Mouse (Mus musculus) layer of hippocampus, postnatal 25 days (tissue): ENCODE results near the gene Gpr156. TPM values are rescaled to one million over a fixed set of nuclear protein-coding genes. Genes with fewer than 3 reads are reported as not detected.
"Not testable (repeated sequence)": the region's sequence is repeated elsewhere in the genome, so short reads cannot be mapped to it uniquely, and the experiment has no call there.

ENCODE experiments used
- DNase-seq, 2 experiments: peaks; one replicate each; pipeline ENCODE4 v3.0.0; 2022; ENCODE audit warnings: mixed read lengths in 2 of 2, low spot score in 1 of 2; ENCODE audit errors: extremely low spot score in 1 of 2
- total RNA-seq, 2 experiments: library from RNA; stranded (reverse); gene quantifications; 2 replicates each; pipeline ENCODE4 v1.2.3; 2021

Gpr156 gene
- total RNA-seq, 2 experiments from 2014 or later, result 0.76 to 0.77 TPM

- no peak for DNase-seq
Measured at GRCm38 (mm10) chr16:37953991-37954942, 38.0 kb downstream of the Gpr156 start.

GRCm38 (mm10) chr16:37955336-37955917 lies 39.1 kb downstream of the Gpr156 start:
- no peak for DNase-seq

DNA sequence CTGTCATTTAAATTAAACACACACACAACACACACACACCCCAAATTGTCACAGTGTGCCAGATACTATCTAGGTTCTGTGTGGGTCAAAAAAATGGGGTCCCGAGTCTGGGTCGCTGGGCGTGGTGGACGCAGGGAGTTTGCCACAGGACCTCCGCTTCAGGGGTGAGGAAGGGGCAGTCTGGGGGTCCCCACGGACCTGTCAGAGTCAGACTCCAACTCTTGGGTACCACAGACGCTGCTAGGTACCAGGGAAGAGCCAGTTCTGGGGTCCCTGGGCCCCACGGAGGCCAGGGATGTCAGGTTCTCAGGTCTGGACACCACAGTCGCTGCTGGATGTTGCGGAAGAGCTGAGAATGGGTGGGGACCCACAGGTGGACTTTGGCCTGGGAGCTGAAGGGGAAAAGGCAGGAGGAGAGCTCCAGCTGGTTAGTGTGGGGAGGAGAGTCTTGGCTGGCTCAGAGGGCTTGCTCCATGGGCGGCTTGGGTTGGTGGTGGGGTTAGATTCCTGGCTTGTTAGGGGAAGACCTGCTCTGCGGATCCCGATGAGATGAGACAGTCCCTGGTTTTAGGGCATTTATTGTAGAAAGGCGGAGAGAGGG lies 39.9 kb downstream of the Gpr156 start:
- no peak for DNase-seq

- no peak for DNase-seq
Measured at GRCm38 (mm10) chr16:37956751-37957150, 40.5 kb downstream of the Gpr156 start.

DNA sequence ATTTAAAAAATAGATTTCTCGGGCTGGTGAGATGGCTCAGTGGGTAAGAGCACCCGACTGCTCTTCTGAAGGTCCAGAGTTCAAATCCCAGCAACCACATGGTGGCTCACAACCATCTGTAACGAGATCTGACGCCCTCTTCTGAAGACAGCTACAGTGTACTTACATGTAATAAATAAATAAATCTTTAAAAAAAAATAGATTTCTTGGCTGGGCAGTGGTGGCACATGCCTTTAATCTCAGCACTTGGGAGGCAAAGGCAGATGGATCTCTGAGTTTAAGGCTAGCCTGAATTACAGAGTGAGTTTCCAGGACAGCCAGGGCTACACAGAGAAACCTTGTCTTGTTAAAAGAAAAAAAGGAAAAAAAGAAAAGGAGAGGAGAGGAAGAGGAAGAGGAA lies 46.4 kb downstream of the Gpr156 start:
- not testable (repeated sequence) for DNase-seq

- no peak for DNase-seq
Measured at GRCm38 (mm10) chr16:37963331-37964281, 47.3 kb downstream of the Gpr156 start.

- no peak for DNase-seq
Measured at GRCm38 (mm10) chr16:37964380-37965070, 48.2 kb downstream of the Gpr156 start.

GRCm38 (mm10) chr16:37966871-37967270 lies 50.6 kb downstream of the Gpr156 start:
- no peak for DNase-seq

DNA sequence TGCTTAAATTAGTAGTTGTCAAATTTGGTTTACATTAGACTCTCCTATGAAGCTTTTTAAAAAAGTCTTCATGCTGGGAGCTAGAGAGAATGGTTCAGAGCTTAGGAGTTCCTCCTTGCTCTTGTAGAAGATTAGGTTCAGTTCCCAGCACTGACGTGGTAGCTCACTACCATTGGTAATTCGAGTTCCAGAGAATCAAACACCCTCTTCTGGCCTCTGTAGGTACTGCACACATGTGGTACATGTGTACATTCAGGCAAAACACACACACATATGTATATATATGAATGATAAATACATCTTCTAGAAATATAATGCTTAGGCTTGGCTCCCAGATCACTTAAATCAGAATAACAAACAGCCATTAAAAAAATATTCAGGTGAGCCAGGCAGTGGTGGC lies 51.1 kb downstream of the Gpr156 start:
- no peak for DNase-seq

- no peak for DNase-seq
Measured at GRCm38 (mm10) chr16:37971522-37971921, 55.2 kb downstream of the Gpr156 start.

GRCm38 (mm10) chr16:37972357-37972756 lies 56.1 kb downstream of the Gpr156 start:
- DNase-seq, result no peak

DNA sequence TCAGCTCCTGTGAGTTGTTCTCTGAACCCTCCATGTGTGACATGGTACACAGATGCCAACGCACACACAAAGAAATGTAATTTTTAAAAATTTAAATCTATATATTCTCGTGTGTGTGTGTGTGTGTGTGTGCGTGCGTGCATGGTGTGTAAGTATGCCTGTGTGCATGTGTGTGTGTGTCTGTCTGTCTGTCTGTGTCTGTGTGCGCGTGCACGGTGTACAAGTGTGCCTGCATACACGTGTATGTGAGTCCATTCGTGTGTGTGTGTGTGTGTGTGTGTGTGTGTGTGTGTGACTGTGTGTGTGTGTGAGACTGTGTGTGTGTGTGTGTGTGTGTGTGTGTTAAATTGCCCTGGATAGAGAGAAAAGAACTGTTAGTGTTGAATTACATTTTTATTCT lies 56.9 kb downstream of the Gpr156 start:
- not testable (repeated sequence) for DNase-seq

DNA sequence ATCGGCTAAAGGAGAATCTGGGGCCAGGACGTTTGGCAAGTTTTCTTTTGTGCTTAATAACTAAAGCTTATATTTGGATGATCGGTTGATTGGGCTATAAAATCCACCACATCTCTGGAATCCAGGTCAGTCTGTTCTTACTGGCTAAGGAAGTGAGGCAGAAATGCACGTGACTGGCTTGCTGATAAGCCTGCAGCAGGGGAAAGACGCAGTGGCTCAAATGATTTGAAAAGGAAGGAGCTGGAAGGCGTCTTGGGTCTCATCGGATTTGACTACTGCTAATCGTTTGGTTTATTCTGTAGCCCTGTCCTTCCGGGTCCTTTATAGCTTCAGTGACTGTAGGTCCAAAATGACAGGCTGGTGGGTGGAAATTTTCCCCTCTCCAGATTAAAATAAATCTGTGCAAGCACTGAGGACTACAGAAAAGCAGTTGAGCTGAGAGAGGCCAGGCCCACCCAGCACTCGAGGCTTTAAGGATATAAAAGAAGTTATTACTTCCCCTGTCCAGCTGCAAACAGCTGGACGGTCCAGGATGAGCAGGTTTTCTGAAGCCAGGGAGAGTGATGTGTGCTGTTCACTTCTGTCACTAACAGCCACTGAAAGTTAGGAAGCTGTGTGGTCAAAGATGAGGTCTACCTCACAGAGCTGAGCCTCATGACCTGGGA lies 57.7 kb downstream of the Gpr156 start:
- peak in 1 of 2 experiments; percentile 22 for DNase-seq

- peak; percentile 36 to 50 for DNase-seq
Measured at GRCm38 (mm10) chr16:37974520-37975340, 58.4 kb downstream of the Gpr156 start.

DNA sequence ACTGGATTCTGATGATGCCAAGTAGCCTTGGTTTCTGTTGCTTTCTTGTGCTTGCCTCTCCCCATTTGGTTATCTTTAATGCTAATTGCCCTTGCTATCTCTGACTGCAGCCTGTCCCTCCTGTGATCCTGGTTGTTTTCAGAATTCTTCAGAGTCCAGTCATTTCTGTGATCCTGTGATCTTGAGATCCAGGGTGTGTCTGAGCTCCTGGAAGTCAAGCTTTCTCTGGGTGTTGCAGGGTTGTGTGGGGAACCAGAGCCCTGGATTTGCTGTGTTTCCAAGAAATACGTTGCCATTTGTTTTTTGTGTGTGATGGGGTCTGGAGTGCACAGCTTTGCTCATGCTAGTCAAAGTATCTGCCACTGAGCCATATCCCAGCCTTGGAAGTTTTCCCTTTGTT lies 65.6 kb downstream of the Gpr156 start:
- DNase-seq, result no peak

DNA sequence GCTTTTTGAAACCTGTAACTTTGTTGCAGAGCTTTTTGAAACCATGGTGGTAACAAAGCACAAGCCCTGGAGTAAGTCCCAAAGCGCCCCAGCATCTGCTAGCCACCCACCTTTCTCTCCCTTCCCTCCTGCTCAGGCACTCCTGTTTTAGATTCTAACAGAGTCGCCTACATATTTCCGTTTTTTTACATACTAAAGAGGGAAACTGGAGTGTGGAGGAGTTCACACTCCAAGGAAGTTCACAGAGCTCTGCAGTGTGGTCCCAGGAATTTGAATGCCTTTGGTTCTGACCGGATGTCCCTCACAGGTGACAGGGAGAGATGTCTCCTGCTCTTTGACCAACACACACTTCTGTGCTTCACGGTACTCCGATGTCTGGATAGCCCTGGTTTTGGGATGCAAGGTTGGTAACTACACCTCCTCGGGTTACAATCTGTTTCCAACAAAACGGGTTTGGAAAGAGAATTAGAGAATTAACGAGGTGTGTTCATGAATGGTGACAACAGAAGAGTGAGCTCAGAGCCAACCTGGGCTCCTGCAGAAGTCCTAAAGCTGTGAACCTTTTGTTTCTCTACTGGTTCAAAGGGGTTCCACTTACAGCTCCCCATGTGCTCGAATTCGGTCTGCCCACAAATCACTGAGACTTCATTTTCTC lies 72.0 kb downstream of the Gpr156 start:
- DNase-seq, result no peak

- DNase-seq, result no peak
Measured at GRCm38 (mm10) chr16:37989796-37990195, 73.5 kb downstream of the Gpr156 start.
